Mouse (Mus musculus) erythroblast, embryonic 14.5 days (primary cell): ENCODE results near the gene Gm20422. TPM values are rescaled to one million over a fixed set of nuclear protein-coding genes. Genes with fewer than 3 reads are reported as not detected.

ENCODE experiments used
- H3K27me3 ChIP-seq: 2 replicates; pipeline ENCODE4 v1.6.1; 2012; ENCODE audit warnings: inconsistent platforms; ENCODE audit not compliant: control insufficient read depth
- H3K36me3 ChIP-seq: 2 replicates; pipeline ENCODE4 v1.6.1; 2012; ENCODE audit warnings: mild to moderate bottlenecking, inconsistent platforms; ENCODE audit not compliant: control insufficient read depth
- H3K4me1 ChIP-seq: 2 replicates; pipeline ENCODE4 v1.6.1; 2012; ENCODE audit warnings: inconsistent platforms; ENCODE audit not compliant: control insufficient read depth
- H3K4me3 ChIP-seq: replicated peaks from 2 replicates; pipeline ENCODE3; 2012; ENCODE audit warnings: moderate library complexity, mild to moderate bottlenecking, inconsistent platforms
- H3K9me3 ChIP-seq: 2 replicates; pipeline ENCODE4 v1.6.1; 2012; ENCODE audit warnings: low read length, inconsistent platforms, mixed read lengths; ENCODE audit not compliant: control insufficient read depth
- GATA1 ChIP-seq: IDR thresholded peaks from 2 replicates; pipeline ENCODE4 v1.6.1; 2012; ENCODE audit warnings: low read length, inconsistent platforms, mixed read lengths
- TAL1 ChIP-seq: IDR thresholded peaks from 3 replicates; pipeline ENCODE4 v1.6.1; 2012; ENCODE audit warnings: low read length, inconsistent platforms, mixed read lengths
- polyA plus RNA-seq: library from polyadenylated mRNA; stranded (reverse); fragments of >175 nt; gene quantifications from 2 replicates; pipeline ENCODE4 v1.2.3, GENCODE M21; 2012

Gene Gm20422
- polyA plus RNA-seq, 1 experiment, result not detected

DNA sequence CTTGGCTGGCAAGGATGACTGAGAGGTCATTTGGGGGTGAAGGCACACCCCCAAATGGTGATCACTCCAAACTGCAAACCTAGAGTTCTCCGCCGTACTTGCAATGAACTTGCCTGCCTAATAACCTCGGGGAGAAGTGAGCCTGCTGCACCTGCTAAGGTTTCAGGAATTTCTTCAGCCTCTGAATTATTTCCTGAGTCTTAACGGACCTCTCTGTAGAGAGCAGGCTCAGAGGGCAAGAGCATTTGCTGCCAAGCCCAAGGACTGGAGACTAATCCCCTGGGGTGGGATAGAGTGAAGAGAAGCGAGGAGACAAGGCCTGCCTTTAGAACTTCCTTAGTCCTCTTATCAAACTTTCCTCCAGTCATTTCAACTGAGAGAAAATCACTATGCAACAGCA lies 15.0 kb upstream of the Gm20422 start:
- Histone ChIP-seq H3K4me1 (peaks cover 40% of the 10 kb centered on the region), H3K9me3 (no peaks in the 10 kb centered on the region), H3K27me3 (no peaks in the 10 kb centered on the region), H3K4me3 (peak overlapping the region; percentile 100), H3K36me3 (peaks cover 26% of the 10 kb centered on the region)
- TF ChIP-seq TAL1, result no peak
- no peak for TF ChIP-seq GATA1

DNA sequence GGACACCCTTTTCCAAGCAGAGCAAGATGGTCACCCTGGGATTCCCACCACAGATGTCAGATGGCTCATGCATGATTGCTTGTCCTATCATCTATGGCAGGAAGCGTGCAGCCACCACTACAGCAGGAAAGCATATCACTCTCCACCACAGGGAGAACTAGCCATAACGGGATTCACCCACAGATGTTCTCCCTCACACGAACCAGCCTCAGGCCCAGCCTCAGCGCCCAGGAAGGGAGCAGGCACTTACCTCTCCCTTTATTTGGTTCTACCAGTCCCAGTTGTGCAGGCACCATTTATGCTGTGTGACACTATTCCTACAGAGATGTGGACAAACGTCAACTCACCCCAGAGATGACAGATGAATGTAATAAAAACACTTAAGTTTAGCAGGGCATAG lies 14.4 kb upstream of the Gm20422 start:
- H3K36me3 ChIP-seq, result peaks cover 20% of the 10 kb centered on the region
- H3K27me3 ChIP-seq, result no peaks in the 10 kb centered on the region
- H3K9me3 ChIP-seq, result no peaks in the 10 kb centered on the region
- peak overlapping the region; percentile 19 for H3K4me3 ChIP-seq
- TF ChIP-seq GATA1 (no peak), TAL1 (no peak)
- H3K4me1 ChIP-seq, result peaks cover 38% of the 10 kb centered on the region

DNA sequence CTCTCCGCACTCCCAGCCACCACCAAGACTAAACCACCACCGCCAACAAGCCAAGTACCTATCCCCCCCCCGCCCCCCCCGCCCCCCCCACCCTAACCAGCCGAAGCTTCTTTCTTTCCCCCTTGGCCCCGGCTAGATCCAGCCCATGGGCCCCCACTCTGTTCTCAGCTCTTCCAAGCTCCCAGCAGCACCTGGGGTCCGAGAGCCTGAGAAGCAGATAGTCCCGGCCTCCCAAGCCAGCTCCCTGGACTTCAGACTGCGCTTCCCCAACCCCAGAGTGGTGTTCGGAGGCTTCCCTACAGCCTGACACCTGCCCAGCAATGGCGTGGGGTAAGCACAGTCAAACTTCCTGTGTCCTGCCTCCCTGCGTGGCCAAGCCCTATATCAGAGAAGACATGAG lies 2.4 kb upstream of the Gm20422 start:
- no peak overlapping the region for H3K4me3 ChIP-seq
- peaks cover 32% of the 10 kb centered on the region for H3K4me1 ChIP-seq
- TF ChIP-seq GATA1 (no peak), TAL1 (no peak)
- H3K27me3 ChIP-seq, result no peaks in the 10 kb centered on the region
- no peaks in the 10 kb centered on the region for H3K9me3 ChIP-seq
- peaks cover 10% of the 10 kb centered on the region for H3K36me3 ChIP-seq

DNA sequence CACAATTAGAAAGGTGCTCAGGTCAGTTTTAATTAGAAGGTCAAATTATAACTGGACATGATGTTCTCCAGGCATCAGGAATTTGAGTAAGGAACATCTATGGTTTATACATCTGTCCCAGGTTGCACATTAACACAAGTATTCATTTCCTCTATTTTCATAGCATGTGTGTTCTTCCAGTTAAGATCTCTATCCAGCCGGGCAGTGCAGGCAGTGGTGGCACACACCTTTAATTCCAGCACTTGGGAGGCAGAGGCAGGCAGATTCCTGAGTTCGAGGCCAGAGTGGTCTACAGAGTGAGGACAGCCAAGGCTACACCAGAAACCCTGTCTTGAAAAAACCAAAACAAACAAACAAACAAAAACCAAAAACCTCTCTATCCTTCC lies 456 bp upstream of the Gm20422 start:
- Histone ChIP-seq H3K27me3 (no peaks in the 10 kb centered on the region), H3K36me3 (peaks cover 26% of the 10 kb centered on the region), H3K4me3 (peak overlapping the region; percentile 87), H3K9me3 (no peaks in the 10 kb centered on the region), H3K4me1 (peaks cover 38% of the 10 kb centered on the region)
- TF ChIP-seq GATA1 (no peak), TAL1 (no peak)

DNA sequence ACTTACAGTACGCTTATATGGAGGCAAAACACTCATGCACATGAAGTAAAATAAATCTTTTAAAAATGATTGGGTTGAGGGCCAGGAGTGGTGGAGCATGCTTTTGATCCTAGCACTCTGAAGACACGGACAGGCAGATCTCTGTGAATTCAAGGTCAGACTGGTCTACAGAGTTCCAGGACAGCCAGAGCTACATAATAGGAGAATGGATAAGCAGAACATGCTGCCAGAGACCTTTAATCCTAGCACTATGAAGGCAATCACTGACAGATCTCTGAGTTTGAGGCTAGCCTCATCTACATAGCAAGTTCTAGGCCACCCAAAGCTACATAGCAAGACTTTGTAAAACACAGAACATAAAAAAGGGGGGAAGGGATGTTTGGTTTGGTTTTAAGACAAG lies 2.6 kb downstream of the Gm20422 start:
- Histone ChIP-seq H3K27me3 (no peaks in the 10 kb centered on the region), H3K4me3 (no peak overlapping the region), H3K4me1 (peaks cover 37% of the 10 kb centered on the region), H3K36me3 (peaks cover 55% of the 10 kb centered on the region), H3K9me3 (peaks cover 2% of the 10 kb centered on the region)
- TF ChIP-seq GATA1 (no peak), TAL1 (no peak)

DNA sequence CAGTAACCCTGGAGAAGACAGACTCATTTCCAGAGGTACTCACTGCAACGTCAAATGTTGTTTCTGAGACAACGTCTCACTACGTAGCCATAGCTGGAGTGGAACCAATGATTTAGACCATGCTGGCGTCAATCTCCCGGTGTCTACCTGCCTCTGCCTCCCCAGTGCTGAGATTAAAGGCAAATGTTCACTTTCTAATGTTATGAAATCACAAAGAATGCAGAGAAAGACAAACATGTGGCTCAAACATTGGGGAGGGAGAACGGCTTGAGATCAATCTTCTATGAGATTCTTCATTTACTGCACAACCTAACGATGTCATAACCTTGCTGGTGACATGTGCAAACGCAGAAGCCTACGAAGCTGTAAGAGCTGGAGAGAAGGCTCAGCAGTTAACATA lies 3.5 kb downstream of the Gm20422 start:
- no peak overlapping the region for H3K4me3 ChIP-seq
- no peaks in the 10 kb centered on the region for H3K27me3 ChIP-seq
- TF ChIP-seq TAL1 (no peak), GATA1 (no peak)
- H3K4me1 ChIP-seq, result peaks cover 35% of the 10 kb centered on the region
- H3K9me3 ChIP-seq, result peaks cover 7% of the 10 kb centered on the region
- H3K36me3 ChIP-seq, result peaks cover 63% of the 10 kb centered on the region

DNA sequence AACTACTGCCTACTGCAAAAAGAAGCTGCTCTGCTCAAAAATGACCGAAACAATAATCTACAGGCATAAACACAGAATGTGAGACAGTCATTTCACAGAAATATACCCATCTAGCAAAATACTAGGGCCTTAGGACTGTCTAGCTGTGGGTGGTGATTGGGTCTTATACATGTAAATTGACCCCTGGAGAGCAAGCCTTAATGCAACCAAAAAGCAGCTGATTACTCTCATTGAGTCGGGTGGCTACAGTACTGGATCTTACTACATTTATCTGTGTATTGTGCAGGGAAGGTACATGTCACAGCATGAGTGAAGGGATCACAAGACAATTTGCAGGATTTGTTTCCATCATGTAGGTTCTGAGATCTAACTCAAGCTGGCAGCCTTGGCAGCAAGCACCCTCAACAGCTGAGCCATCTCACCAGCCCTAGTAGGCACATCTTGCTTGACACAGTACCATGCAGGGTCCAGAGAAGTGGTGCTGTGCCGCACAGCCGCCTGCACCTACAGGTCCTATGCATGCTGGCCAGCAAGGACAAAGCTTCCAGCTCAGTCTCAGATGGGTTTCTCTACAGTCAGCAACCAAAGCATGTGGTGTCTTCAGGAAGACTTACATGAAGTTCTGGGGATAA lies 12.8 kb downstream of the Gm20422 start:
- H3K36me3 ChIP-seq, result peaks cover 81% of the 10 kb centered on the region
- no peak for TF ChIP-seq GATA1
- no peak for TF ChIP-seq TAL1
- no peaks in the 10 kb centered on the region for H3K27me3 ChIP-seq
- peaks cover 11% of the 10 kb centered on the region for H3K9me3 ChIP-seq
- no peaks in the 10 kb centered on the region for H3K4me1 ChIP-seq
- no peak overlapping the region for H3K4me3 ChIP-seq

DNA sequence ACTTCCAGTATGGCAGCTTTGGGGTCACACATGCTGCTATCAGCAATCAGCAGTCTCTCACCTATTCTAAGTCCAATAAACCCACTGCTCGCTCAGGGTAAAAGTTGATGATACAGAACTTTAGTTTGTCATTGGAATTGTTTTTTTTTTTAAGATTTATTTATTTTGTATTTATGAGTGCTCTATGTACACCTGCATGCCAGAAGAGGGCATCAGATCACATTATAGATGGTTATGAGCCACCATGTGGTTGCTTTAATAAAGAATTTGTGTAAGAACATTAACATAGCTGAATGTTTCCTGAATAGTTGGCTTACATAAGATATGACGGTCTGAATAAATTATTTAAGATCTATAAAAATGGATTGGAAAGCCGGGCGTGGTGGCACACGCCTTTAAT lies 16.4 kb downstream of the Gm20422 start:
- peaks cover 7% of the 10 kb centered on the region for H3K4me1 ChIP-seq
- TF ChIP-seq GATA1, result no peak
- no peak for TF ChIP-seq TAL1

DNA sequence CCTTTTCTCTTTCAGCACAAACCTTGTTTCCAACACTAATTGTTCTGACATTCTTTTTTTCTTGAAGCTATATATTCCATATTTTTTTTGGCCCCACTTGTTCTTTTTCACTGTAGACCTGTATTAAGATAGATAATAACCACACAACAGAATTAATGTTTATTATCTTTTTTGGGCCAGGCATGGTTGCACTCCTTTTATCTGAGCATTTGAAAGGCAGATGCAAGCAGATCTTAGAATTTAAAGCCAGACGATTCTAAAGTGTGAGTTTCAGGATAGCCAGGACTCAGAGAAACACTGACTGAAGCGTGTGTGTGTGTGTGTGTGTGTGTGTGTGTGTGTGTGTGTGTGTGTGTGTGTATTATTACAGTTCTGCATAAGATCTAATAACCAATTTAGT lies 22.2 kb downstream of the Gm20422 start:
- no peak overlapping the region for H3K4me3 ChIP-seq
- H3K27me3 ChIP-seq, result no peaks in the 10 kb centered on the region
- no peak for TF ChIP-seq TAL1
- no peak for TF ChIP-seq GATA1
- H3K36me3 ChIP-seq, result peaks cover 12% of the 10 kb centered on the region
- peaks cover 53% of the 10 kb centered on the region for H3K4me1 ChIP-seq
- no peaks in the 10 kb centered on the region for H3K9me3 ChIP-seq

More for the DNA sequence above, 16.4 kb downstream of the Gm20422 start:
- H3K9me3 ChIP-seq, result no peaks in the 10 kb centered on the region
- H3K36me3 ChIP-seq, result peaks cover 56% of the 10 kb centered on the region
- H3K4me3 ChIP-seq, result no peak overlapping the region
- no peaks in the 10 kb centered on the region for H3K27me3 ChIP-seq
